Mouse (Mus musculus) naive thymus-derived CD4-positive, alpha-beta T cell, adult 5 months (primary cell): ENCODE measurements around the gene Dmxl2. TPM values are rescaled to one million over a fixed set of nuclear protein-coding genes. Genes with fewer than 3 reads are reported as not detected.

Source experiments
- polyA plus RNA-seq: library from polyadenylated mRNA; unstranded; fragments of 100-300 nt; shearing (Covaris generic); gene quantifications from one replicate; pipeline ENCODE4 v1.2.1, GENCODE M21; 2017

Gene Dmxl2
- 0.40 TPM for polyA plus RNA-seq

DNA sequence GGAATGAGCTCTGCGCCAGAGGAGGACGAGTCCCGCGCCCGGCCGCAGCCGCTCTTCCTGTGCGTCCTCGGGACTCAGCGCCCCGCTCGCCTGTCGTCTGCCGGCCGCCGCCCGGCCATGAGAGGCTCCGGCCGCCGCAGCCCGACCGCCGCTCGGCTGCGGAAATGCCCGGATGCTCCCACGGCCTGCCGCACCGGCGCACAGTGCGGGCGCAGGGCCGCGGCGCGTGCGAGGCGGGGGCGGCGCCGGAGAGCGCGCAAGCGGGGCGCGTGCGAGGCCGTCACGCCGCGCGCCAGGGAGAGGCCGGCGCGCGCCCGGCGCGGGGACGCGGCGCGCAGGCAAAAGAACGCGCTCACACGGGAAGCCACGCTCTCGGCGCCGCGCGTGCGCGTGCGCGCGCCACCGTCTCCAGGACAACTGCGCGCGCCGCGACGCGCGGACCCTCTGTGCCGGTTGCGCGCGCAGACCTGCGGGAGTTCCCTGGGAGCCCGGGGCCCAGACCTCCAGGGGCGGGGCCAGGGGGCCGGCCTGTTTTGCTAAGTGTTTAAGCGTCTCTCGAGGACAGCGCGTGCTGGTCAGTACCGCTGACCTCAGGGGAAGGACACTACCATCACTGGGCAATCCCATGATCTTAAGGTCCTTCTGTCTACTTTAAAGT is at the start of gene Dmxl2:
TSS of gene Dmxl2 (minus strand) at position 174 of the 658 bp plus-strand sequence.

DNA sequence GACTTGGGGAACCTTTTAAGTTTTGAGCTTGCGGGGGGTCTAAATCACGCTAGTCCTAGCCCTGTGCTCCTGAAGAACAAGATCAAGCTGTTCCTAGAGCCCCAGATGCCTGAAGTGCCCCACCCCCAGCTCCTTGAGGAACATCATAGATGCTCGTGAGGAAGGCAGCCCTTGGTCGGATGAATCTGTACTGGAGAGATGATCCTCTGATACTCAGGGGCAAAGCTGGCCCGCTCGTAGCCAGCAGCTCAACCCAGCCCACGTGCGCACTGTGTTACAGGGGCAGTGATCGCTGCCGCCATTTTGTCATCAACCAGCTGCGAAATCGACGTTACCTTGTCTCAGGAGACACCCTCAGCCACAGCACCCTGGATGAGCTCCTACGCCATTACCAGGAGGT is 37.3 kb upstream of the Dmxl2 start, which contains the start of gene Sh2d7:
TSS of gene Sh2d7 (plus strand) at position 301 of the 400 bp plus-strand sequence.

Other genes starting within 250 kb of the Dmxl2 start
- gene Cyp19a1, start 233.5 kb downstream of the Dmxl2 start, polyA plus RNA-seq, result not detected
- 0.07 TPM for gene Gldn, start 215.1 kb downstream of the Dmxl2 start, polyA plus RNA-seq
- gene Sh2d7, start 37.4 kb upstream of the Dmxl2 start, polyA plus RNA-seq, result not detected
- gene Cib2, start 58.6 kb upstream of the Dmxl2 start, polyA plus RNA-seq, result not detected
- gene Idh3a, start 84.7 kb upstream of the Dmxl2 start, polyA plus RNA-seq, result 74.3 TPM
- 5.8 TPM for gene Acsbg1, start 160.2 kb upstream of the Dmxl2 start, polyA plus RNA-seq
- gene Dnaja4, start 197.2 kb upstream of the Dmxl2 start, polyA plus RNA-seq, result 32.0 TPM
- gene Wdr61, start 232.9 kb upstream of the Dmxl2 start, polyA plus RNA-seq, result 56.8 TPM